In the genomic region with DNA sequence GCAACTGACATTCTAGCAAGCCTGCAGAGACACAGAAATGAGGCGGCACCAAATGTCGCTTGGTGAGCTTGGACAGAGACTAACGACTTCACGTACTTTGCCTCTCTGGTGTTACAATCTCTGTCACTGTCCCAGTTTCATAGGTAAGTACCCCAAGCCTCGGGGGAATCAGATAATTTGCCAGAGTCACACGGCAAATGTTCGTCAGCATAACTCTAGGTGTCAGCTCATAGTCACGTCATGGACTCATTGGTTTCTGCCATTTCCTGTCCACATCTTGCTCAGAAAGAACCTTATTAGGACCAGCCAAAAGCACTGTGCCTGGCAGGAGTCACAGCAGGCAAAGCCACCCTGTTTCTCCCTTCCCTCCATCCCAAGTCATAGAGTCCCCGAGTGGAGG, we compare ENCODE assay signal across 30 mouse cellular contexts. TPM values are rescaled to one million over a fixed set of nuclear protein-coding genes. Genes with fewer than 3 reads are reported as not detected.
DNase-seq lines count a peak whose midpoint lies in the region; ATAC-seq and TF ChIP-seq lines count a peak whose summit lies in the region.
"Had no signal": no experiment of that assay in that cellular context is flagged by ENCODE, and none has a peak within 500 bp of the region (broad histone marks: within the 10 kb centered on the region; RNA-seq: fewer than 3 reads in every experiment).

No protein-coding gene starts in this region.

- no peak for TF ChIP-seq CTCF in intestine, postnatal 0 days (IDR thresholded peaks at IDR 0.05; ENCODE audit: low read depth)

- H3K4me3 ChIP-seq in intestine, postnatal 0 days (ENCODE audit: low read depth, low read length) = no peak overlapping the region
- no peak overlapping the region for H3K4me3 ChIP-seq in intestine, embryonic 15.5 days (replicated peaks)
- H3K4me3 ChIP-seq: embryonic facial prominence, embryonic 12.5 days; embryonic facial prominence, embryonic 15.5 days; heart, embryonic 12.5 days; heart, embryonic 15.5 days; hindbrain, embryonic 12.5 days; hindbrain, embryonic 15.5 days had no signal

- 70% methylated on average over 9 of the region's 9 CpGs for whole genome bisulfite sequencing in intestine, postnatal 0 days
- 75% methylated on average over 9 of the region's 9 CpGs for WGBS in intestine, embryonic 15.5 days

- H3K27ac ChIP-seq in intestine, postnatal 0 days (ENCODE audit: low read depth, low read length) = peak overlapping the region; percentile 57; the same call in 1 of the 2 replicates
- H3K27ac ChIP-seq in intestine, embryonic 15.5 days = no peak overlapping the region
- H3K27ac ChIP-seq: embryonic facial prominence, embryonic 12.5 days; embryonic facial prominence, embryonic 15.5 days; heart, embryonic 15.5 days; hindbrain, embryonic 12.5 days; hindbrain, embryonic 15.5 days had no signal

- no peak overlapping the region for H3K9ac ChIP-seq in intestine, postnatal 0 days (ENCODE audit: low read depth, low read length)
- H3K9ac ChIP-seq in intestine, embryonic 15.5 days = no peak overlapping the region
- H3K9ac ChIP-seq: embryonic facial prominence, embryonic 12.5 days; embryonic facial prominence, embryonic 15.5 days; forebrain, postnatal 0 days; heart, embryonic 12.5 days; heart, embryonic 15.5 days; hindbrain, embryonic 12.5 days; hindbrain, embryonic 15.5 days had no signal

- H3K9me3 ChIP-seq in intestine, postnatal 0 days (ENCODE audit: control insufficient read depth) = no peaks in the 10 kb centered on the region
- no peaks in the 10 kb centered on the region for H3K9me3 ChIP-seq in intestine, embryonic 15.5 days
- H3K9me3 ChIP-seq: embryonic facial prominence, embryonic 12.5 days; embryonic facial prominence, embryonic 15.5 days; heart, embryonic 12.5 days; heart, embryonic 15.5 days; hindbrain, embryonic 12.5 days; hindbrain, embryonic 15.5 days had no signal

- intact Hi-C loops in heart, postnatal 14 days (cut with DNase I) = no loop called here

- no peaks in the 10 kb centered on the region for H3K27me3 ChIP-seq in intestine, postnatal 0 days (replicated peaks; ENCODE audit: control insufficient read depth, insufficient read depth, low read length)
- H3K27me3 ChIP-seq in intestine, embryonic 15.5 days (replicated peaks) = no peaks in the 10 kb centered on the region
- H3K27me3 ChIP-seq: embryonic facial prominence, embryonic 12.5 days; embryonic facial prominence, embryonic 15.5 days; heart, embryonic 12.5 days; heart, embryonic 15.5 days; hindbrain, embryonic 12.5 days; hindbrain, embryonic 15.5 days had no signal

- peak; percentile 23 for DNase-seq in retina, postnatal 1 day
- DNase-seq in retina, embryonic 14.5 days (ENCODE audit: low spot score) = no peak
- DNase-seq in natural killer cell, adult 2 months (ENCODE audit: low spot score in 2 of 2) = peak; percentile 42 to 72
- DNase-seq in heart, postnatal 14 days = no peak
- DNase-seq: adrenal gland, adult 2 months; adrenal gland, postnatal 14 days; cerebellum, adult 11 months; cerebellum, adult 2 months; cerebellum, adult 9-11 months; cerebellum, postnatal 25 days; forebrain, postnatal 0 days; gastrocnemius, postnatal 25 days; heart, adult 18-20 months; heart, postnatal 10 days; heart, postnatal 4 days had no signal

- peaks cover 17% of the 10 kb centered on the region; the same call in 1 of the 2 replicates for H3K4me1 ChIP-seq in intestine, postnatal 0 days (replicated peaks; ENCODE audit: control insufficient read depth, insufficient read depth, low read length)
- H3K4me1 ChIP-seq in intestine, embryonic 15.5 days (replicated peaks) = peaks cover 15% of the 10 kb centered on the region
- H3K4me1 ChIP-seq: embryonic facial prominence, embryonic 12.5 days; embryonic facial prominence, embryonic 15.5 days; heart, embryonic 12.5 days; heart, embryonic 15.5 days; hindbrain, embryonic 15.5 days had no signal

- H3K4me2 ChIP-seq in intestine, postnatal 0 days (replicated peaks; ENCODE audit: low read depth) = no peak overlapping the region
- no peak overlapping the region for H3K4me2 ChIP-seq in intestine, embryonic 15.5 days (replicated peaks)
- H3K4me2 ChIP-seq: embryonic facial prominence, embryonic 12.5 days; embryonic facial prominence, embryonic 15.5 days; heart, embryonic 12.5 days; heart, embryonic 15.5 days; hindbrain, embryonic 12.5 days; hindbrain, embryonic 15.5 days had no signal

- H3K36me3 ChIP-seq in intestine, postnatal 0 days (ENCODE audit: control insufficient read depth, insufficient read depth) = no peaks in the 10 kb centered on the region
- no peaks in the 10 kb centered on the region for H3K36me3 ChIP-seq in intestine, embryonic 15.5 days
- H3K36me3 ChIP-seq: embryonic facial prominence, embryonic 12.5 days; embryonic facial prominence, embryonic 15.5 days; heart, embryonic 12.5 days; heart, embryonic 15.5 days; hindbrain, embryonic 12.5 days; hindbrain, embryonic 15.5 days had no signal

- no peak for ATAC-seq in intestine, postnatal 0 days
- no peak for ATAC-seq in intestine, embryonic 15.5 days
- ATAC-seq: forebrain, embryonic 14.5 days; forebrain, postnatal 0 days; inflammation-experienced regulatory T-cells, adult 6 months had no signal

RNA-seq across cellular contexts. Expression of a gene that starts 5.7 kb away (rescaled TPM):
- 0.95 and 1.0 TPM in 2 replicates for polyA plus RNA-seq in intestine, postnatal 0 days (2015; fragmentation: Nextera tagmentation; extraction: Ambion mirVana)
- polyA plus RNA-seq in intestine, embryonic 15.5 days (2015; fragmentation: Nextera tagmentation; extraction: Ambion mirVana) = 1.7 and 2.5 TPM in 2 replicates
- total RNA-seq in heart, postnatal 14 days (2021) = under 1 TPM; 0.07 to 0.65 TPM
- total RNA-seq: adrenal gland, adult 2 months; adrenal gland, postnatal 14 days; common myeloid progenitor, adult 5-6 weeks; forebrain, postnatal 0 days; heart, postnatal 4 days; MEL had no signal
- polyA plus RNA-seq: adrenal gland, adult 2 months; forebrain, embryonic 14.5 days; forebrain, postnatal 0 days; heart, embryonic 15.5 days; hindbrain, embryonic 15.5 days had no signal

RNA-seq across cellular contexts. Expression of a gene that starts 55.9 kb away (rescaled TPM):
- polyA plus RNA-seq in intestine, postnatal 0 days (2015; fragmentation: Nextera tagmentation; extraction: Ambion mirVana) = not detected in 2 replicates
- polyA plus RNA-seq in intestine, embryonic 15.5 days (2015; fragmentation: Nextera tagmentation; extraction: Ambion mirVana) = 0.09 TPM in 1 of 2 replicates, not detected in the other
- under 1 TPM; 0.15 to 0.26 TPM for total RNA-seq in heart, postnatal 14 days (2021)
- total RNA-seq: common myeloid progenitor, adult 5-6 weeks; forebrain, postnatal 0 days; MEL had no signal
- polyA plus RNA-seq: adrenal gland, adult 2 months; C2C12; cerebellum, adult 2 months; embryonic facial prominence, embryonic 12.5 days; forebrain, embryonic 11.5 days; forebrain, embryonic 14.5 days; forebrain, postnatal 0 days; frontal cortex, adult 2 months; heart, embryonic 15.5 days had no signal

Comparison
In these comparisons a context has a peak if more than half of its experiments do, and no peak if none do; other contexts are left out.
1. DNase-seq: peak in retina, postnatal 1 day (single experiment) and natural killer cell, adult 2 months (2 of 2); none in retina, embryonic 14.5 days (single experiment) and heart, postnatal 14 days (0 of 2).